Mouse (Mus musculus) kidney, postnatal 0 days (tissue): Measurements from ENCODE around the gene Serpinb9d. TPM values are rescaled to one million over a fixed set of nuclear protein-coding genes. Genes with fewer than 3 reads are reported as not detected.
"Not testable (repeated sequence)": the region's sequence is repeated elsewhere in the genome, so short reads cannot be mapped to it uniquely, and the experiment has no call there.

ENCODE experiments used
- ATAC-seq: fragments of 200-750 bp; cut with Nextera tagmentation; replicated peaks from 2 replicates; pipeline ENCODE4 v1.8.0; 2017; ENCODE audit warnings: low read depth, moderate number of reproducible peaks, moderate TSS enrichment, moderate library complexity; ENCODE audit not compliant: low FRiP score
- DNase-seq: peaks from one replicate; pipeline ENCODE4 v3.0.0-alpha.2; 2016; ENCODE audit warnings: low spot score
- H3K27ac ChIP-seq: fragments of 300-500 bp; sonication (generic); 2 replicates; pipeline ENCODE4 v1.5.1; 2014; ENCODE audit warnings: mild to moderate bottlenecking
- H3K27me3 ChIP-seq: fragments of 300-500 bp; sonication (generic); 2 replicates; pipeline ENCODE4 v1.6.1; 2014; ENCODE audit warnings: low read length, mixed read lengths; ENCODE audit not compliant: insufficient read depth
- H3K36me3 ChIP-seq: fragments of 300-500 bp; sonication (generic); 2 replicates; pipeline ENCODE4 v1.6.1; 2014; ENCODE audit warnings: low read length, mixed read lengths; ENCODE audit not compliant: insufficient read depth
- H3K4me1 ChIP-seq: fragments of 300-500 bp; sonication (generic); replicated peaks from 2 replicates; pipeline ENCODE4 v1.6.1; 2014; ENCODE audit warnings: antibody characterized with exemption, low read length, mixed read lengths; ENCODE audit not compliant: insufficient read depth
- H3K4me2 ChIP-seq: fragments of 300-500 bp; sonication (generic); 2 replicates; pipeline ENCODE4 v1.6.1; 2014; ENCODE audit warnings: mild to moderate bottlenecking, low read length, moderate library complexity, mixed read lengths
- H3K4me3 ChIP-seq: fragments of 300-500 bp; sonication (generic); replicated peaks from 2 replicates; pipeline ENCODE4 v1.5.1; 2014; ENCODE audit warnings: low read depth, low read length
- H3K9ac ChIP-seq: fragments of 300-500 bp; sonication (generic); 2 replicates; pipeline ENCODE4 v1.6.1; 2014; ENCODE audit warnings: low read depth, low read length
- H3K9me3 ChIP-seq: fragments of 300-500 bp; sonication (generic); replicated peaks from 2 replicates; pipeline ENCODE4 v1.6.1; 2016; ENCODE audit warnings: low read length, inconsistent platforms, mixed read lengths
- CTCF ChIP-seq: IDR thresholded peaks from 2 replicates; pipeline ENCODE4 v1.5.1; 2016; ENCODE audit warnings: antibody characterized with exemption, low read depth, mild to moderate bottlenecking, moderate library complexity
- WGBS: fragments of 180-500 bp; shearing (Covaris S2); extraction: QIAGEN DNeasy Blood & Tissue Kit; methylation state at CpG from one replicate; pipeline ENCODE4 v1.1.7; 2014; 5-methylcytosine and 5-hydroxymethylcytosine counted together
- polyA plus RNA-seq: library from polyadenylated mRNA; unstranded; fragments of >200 nt; fragmentation: Nextera tagmentation; extraction: Ambion mirVana; gene quantifications from 2 replicates; pipeline ENCODE4 v1.2.1, GENCODE M21; 2015

Gene Serpinb9d
- polyA plus RNA-seq = not detected in 2 replicates

- no peak within 1 kb of the TSS for H3K27ac ChIP-seq
- H3K9me3 ChIP-seq = no peaks in the 10 kb centered on the region
- WGBS = 75% methylated on average over 5 of the region's 5 CpGs
- no peaks in the 10 kb centered on the region for H3K36me3 ChIP-seq
- DNase-seq (no peak), ATAC-seq (no peak)
- no peak for TF ChIP-seq CTCF
- H3K4me1 ChIP-seq = no peaks in the 10 kb centered on the region
- H3K4me3 ChIP-seq = no peak within 1 kb of the TSS
- H3K4me2 ChIP-seq = no peak within 1 kb of the TSS
- H3K9ac ChIP-seq = no peak within 1 kb of the TSS
- no peaks in the 10 kb centered on the region for H3K27me3 ChIP-seq
Observed at GRCm38 (mm10) chr13:33192659-33193058, at the start of gene Serpinb9d. Gene Serpinb9d (plus strand): TSS chr13:33192959.

- H3K4me2 ChIP-seq = no peak within 1 kb of the TSS
- no peak within 1 kb of the TSS for H3K27ac ChIP-seq
- DNase-seq = no peak
- no peaks in the 10 kb centered on the region for H3K36me3 ChIP-seq
- no peak within 1 kb of the TSS for H3K9ac ChIP-seq
- no peaks in the 10 kb centered on the region for H3K4me1 ChIP-seq
- no peak for TF ChIP-seq CTCF
- H3K9me3 ChIP-seq = no peaks in the 10 kb centered on the region
- ATAC-seq = no peak
- WGBS = 77% methylated on average over 4 of the region's 4 CpGs
- no peak within 1 kb of the TSS for H3K4me3 ChIP-seq
- H3K27me3 ChIP-seq = no peaks in the 10 kb centered on the region
Observed at GRCm38 (mm10) chr13:33159642-33160041, 33.1 kb upstream of the Serpinb9d start, which contains the start of gene Serpinb9c. Gene Serpinb9c (minus strand): TSS chr13:33159742.

GRCm38 (mm10) chr13:33190486-33190885 is 2.3 kb upstream of the Serpinb9d start:
- WGBS = 82% methylated on average over 1 of the region's 1 CpGs
- ATAC-seq, H3K9ac ChIP-seq, H3K9me3 ChIP-seq, H3K27ac ChIP-seq, H3K36me3 ChIP-seq, H3K4me2 ChIP-seq, DNase-seq, H3K4me3 ChIP-seq, H3K4me1 ChIP-seq, H3K27me3 ChIP-seq: not testable (repeated sequence)

GRCm38 (mm10) chr13:33199740-33200139 is 7.0 kb downstream of the Serpinb9d start:
- DNase-seq = no peak
- 64% methylated on average over 2 of the region's 2 CpGs for WGBS
- H3K4me3 ChIP-seq = no peak overlapping the region

GRCm38 (mm10) chr13:33249312-33249711 is 56.6 kb downstream of the Serpinb9d start, which contains the start of gene Serpinb9e:
Gene Serpinb9e (plus strand): TSS chr13:33249612.
- H3K9me3 ChIP-seq, H3K4me1 ChIP-seq, H3K36me3 ChIP-seq, ATAC-seq, H3K27ac ChIP-seq, H3K4me3 ChIP-seq, H3K4me2 ChIP-seq, H3K27me3 ChIP-seq, DNase-seq, H3K9ac ChIP-seq: not testable (repeated sequence)
- WGBS = 78% methylated on average over 2 of the region's 2 CpGs

More at GRCm38 (mm10) chr13:33199740-33200139, 7.0 kb downstream of the Serpinb9d start:
- ATAC-seq = no peak
- Histone ChIP-seq H3K27me3 (no peaks in the 10 kb centered on the region), H3K4me2 (no peak overlapping the region), H3K9ac (no peak overlapping the region), H3K36me3 (no peaks in the 10 kb centered on the region), H3K4me1 (no peaks in the 10 kb centered on the region), H3K9me3 (no peaks in the 10 kb centered on the region), H3K27ac (no peak overlapping the region)
- peak; percentile 26; the same call in 1 of the 2 replicates for TF ChIP-seq CTCF

Other genes with a start within 250 kb of the Serpinb9d start
- gene Serpinb6b, start 227.8 kb upstream of the Serpinb9d start, polyA plus RNA-seq = 11.7 and 14.3 TPM in 2 replicates
- 20.2 and 20.5 TPM in 2 replicates for gene Serpinb9, start 189.7 kb upstream of the Serpinb9d start, polyA plus RNA-seq
- 0.16 and 0.26 TPM in 2 replicates for gene Serpinb9b, start 165.5 kb upstream of the Serpinb9d start, polyA plus RNA-seq
- gene Serpinb1b, start 114.4 kb upstream of the Serpinb9d start, polyA plus RNA-seq = not detected in 2 replicates
- gene Serpinb9c, start 33.2 kb upstream of the Serpinb9d start, polyA plus RNA-seq = not detected in 2 replicates
- not detected in 2 replicates for gene Serpinb9e, start 56.7 kb downstream of the Serpinb9d start, polyA plus RNA-seq
- not detected in 2 replicates for gene Serpinb9f, start 131.1 kb downstream of the Serpinb9d start, polyA plus RNA-seq
- gene Gm11397, start 202.8 kb downstream of the Serpinb9d start, polyA plus RNA-seq = not detected in 2 replicates